Mouse (Mus musculus): ENCODE results near the gene Tubb5. TPM values are rescaled to one million over a fixed set of nuclear protein-coding genes. Genes with fewer than 3 reads are reported as not detected.

Gene Tubb5
- polyA plus RNA-seq, 1 experiment from 2014 or later: 1,545 TPM

- DNase-seq (ENCODE audit: low spot score) (no peak), ATAC-seq (ENCODE audit: insufficient read depth, low FRiP score, low TSS enrichment) (no peak)
- H3K4me1 ChIP-seq (ENCODE audit: control insufficient read depth, insufficient read depth, low read length): no peaks in the 10 kb centered on the region
- no peaks in the 10 kb centered on the region for H3K27me3 ChIP-seq (ENCODE audit: control insufficient read depth, insufficient read depth, low read length)
- WGBS: 82% methylated on average over 6 of the region's 6 CpGs
- H3K9ac ChIP-seq (ENCODE audit: low read length): no peak overlapping the region
- no peak overlapping the region for H3K27ac ChIP-seq (ENCODE audit: low read depth, low read length)
- no peaks in the 10 kb centered on the region for H3K36me3 ChIP-seq (ENCODE audit: control insufficient read depth, insufficient read depth, low read length)
- H3K9me3 ChIP-seq (ENCODE audit: control insufficient read depth, low read length): no peaks in the 10 kb centered on the region
- H3K4me2 ChIP-seq (ENCODE audit: low read depth): no peak overlapping the region
- H3K4me3 ChIP-seq (ENCODE audit: low read depth, low read length): no peak overlapping the region
Measured at GRCm38 (mm10) chr17:35783944-35784343, 54.2 kb downstream of the Tubb5 start.

Small RNAs within 50 kb of the gene (microRNA-seq; reads per million reads assigned to microRNA genes)
- gene Gm28033: 2.1 reads per million

Other genes starting within 250 kb of the Tubb5 start
- gene Sfta2, start 236.8 kb downstream of the Tubb5 start, polyA plus RNA-seq (2014; fragmentation: Nextera tagmentation; extraction: Ambion mirVana): not detected in 2 replicates
- not detected in 2 replicates for gene Gm9573, start 211.7 kb downstream of the Tubb5 start, polyA plus RNA-seq (2014; fragmentation: Nextera tagmentation; extraction: Ambion mirVana)
- 0.09 TPM in 1 of 2 replicates, not detected in the other for gene Mucl3, start 194.6 kb downstream of the Tubb5 start, polyA plus RNA-seq (2014; fragmentation: Nextera tagmentation; extraction: Ambion mirVana)
- gene Vars2, start 170.7 kb downstream of the Tubb5 start, polyA plus RNA-seq (2014; fragmentation: Nextera tagmentation; extraction: Ambion mirVana): 13.1 and 15.0 TPM in 2 replicates
- 42.9 and 46.1 TPM in 2 replicates for gene Gtf2h4, start 164.6 kb downstream of the Tubb5 start, polyA plus RNA-seq (2014; fragmentation: Nextera tagmentation; extraction: Ambion mirVana)
- gene Ddr1, start 133.7 kb downstream of the Tubb5 start, polyA plus RNA-seq (2014; fragmentation: Nextera tagmentation; extraction: Ambion mirVana): 95.8 and 98.1 TPM in 2 replicates
- 2.0 and 2.8 TPM in 2 replicates for gene Ier3, start 16.6 kb downstream of the Tubb5 start, polyA plus RNA-seq (2014; fragmentation: Nextera tagmentation; extraction: Ambion mirVana)
- gene Flot1, start 15.1 kb downstream of the Tubb5 start, polyA plus RNA-seq (2014; fragmentation: Nextera tagmentation; extraction: Ambion mirVana): 48.5 and 52.3 TPM in 2 replicates
- 15.0 and 18.3 TPM in 2 replicates for gene Mdc1, start 3.2 kb upstream of the Tubb5 start, polyA plus RNA-seq (2014; fragmentation: Nextera tagmentation; extraction: Ambion mirVana)
- gene Nrm, start 23.0 kb upstream of the Tubb5 start, polyA plus RNA-seq (2014; fragmentation: Nextera tagmentation; extraction: Ambion mirVana): 47.3 and 50.3 TPM in 2 replicates
- gene Ppp1r18, start 27.3 kb upstream of the Tubb5 start, polyA plus RNA-seq (2014; fragmentation: Nextera tagmentation; extraction: Ambion mirVana): 34.9 and 39.3 TPM in 2 replicates
- gene Dhx16, start 41.5 kb upstream of the Tubb5 start, polyA plus RNA-seq (2014; fragmentation: Nextera tagmentation; extraction: Ambion mirVana): 42.9 and 51.3 TPM in 2 replicates
- gene 2310061I04Rik, start 59.1 kb upstream of the Tubb5 start, polyA plus RNA-seq (2014; fragmentation: Nextera tagmentation; extraction: Ambion mirVana): 23.7 and 28.5 TPM in 2 replicates
- 213 and 214 TPM in 2 replicates for gene Atat1, start 71.8 kb upstream of the Tubb5 start, polyA plus RNA-seq (2014; fragmentation: Nextera tagmentation; extraction: Ambion mirVana)
- gene Mrps18b, start 78.1 kb upstream of the Tubb5 start, polyA plus RNA-seq (2014; fragmentation: Nextera tagmentation; extraction: Ambion mirVana): 67.9 and 72.0 TPM in 2 replicates
- gene Ppp1r10, start 78.1 kb upstream of the Tubb5 start, polyA plus RNA-seq (2014; fragmentation: Nextera tagmentation; extraction: Ambion mirVana): 48.9 and 49.3 TPM in 2 replicates
- 103 and 113 TPM in 2 replicates for gene Abcf1, start 131.5 kb upstream of the Tubb5 start, polyA plus RNA-seq (2014; fragmentation: Nextera tagmentation; extraction: Ambion mirVana)
- gene Gnl1, start 141.5 kb upstream of the Tubb5 start, polyA plus RNA-seq (2014; fragmentation: Nextera tagmentation; extraction: Ambion mirVana): 35.7 and 36.5 TPM in 2 replicates
- 39.3 and 44.4 TPM in 2 replicates for gene Prr3, start 141.9 kb upstream of the Tubb5 start, polyA plus RNA-seq (2014; fragmentation: Nextera tagmentation; extraction: Ambion mirVana)
- 3.5 and 3.6 TPM in 2 replicates for gene H2-T24, start 182.3 kb upstream of the Tubb5 start, polyA plus RNA-seq (2014; fragmentation: Nextera tagmentation; extraction: Ambion mirVana)
- gene H2-T23, start 194.5 kb upstream of the Tubb5 start, polyA plus RNA-seq (2014; fragmentation: Nextera tagmentation; extraction: Ambion mirVana): 2.7 and 3.0 TPM in 2 replicates
- 9.2 and 10.2 TPM in 2 replicates for gene H2-T22, start 204.4 kb upstream of the Tubb5 start, polyA plus RNA-seq (2014; fragmentation: Nextera tagmentation; extraction: Ambion mirVana)
- gene Gm6034, start 204.7 kb upstream of the Tubb5 start, polyA plus RNA-seq (2014; fragmentation: Nextera tagmentation; extraction: Ambion mirVana): not detected in 2 replicates
- not detected in 2 replicates for gene Gm11127, start 220.1 kb upstream of the Tubb5 start, polyA plus RNA-seq (2014; fragmentation: Nextera tagmentation; extraction: Ambion mirVana)